ENCODE assay signal across 8 mouse cellular contexts in genomic region chr13:55486029-55486794, GRCm38 (mm10). TPM values are rescaled to one million over a fixed set of nuclear protein-coding genes. Genes with fewer than 3 reads are reported as not detected.
DNase-seq lines count a peak whose midpoint lies in the region; ATAC-seq and TF ChIP-seq lines count a peak whose summit lies in the region.

No protein-coding gene starts in this region.

- peaks cover 19% of the 10 kb centered on the region for H3K36me3 ChIP-seq in kidney, embryonic 15.5 days
- H3K36me3 ChIP-seq in heart, embryonic 14.5 days (ENCODE audit: control insufficient read depth, insufficient read depth, low read length), result peaks cover 17% of the 10 kb centered on the region
- no peaks in the 10 kb centered on the region for H3K36me3 ChIP-seq in liver, embryonic 14.5 days (replicated peaks; ENCODE audit: control insufficient read depth, insufficient read depth, low read depth)

- DNase-seq in kidney, adult 11 months, result no peak
- DNase-seq in brain, embryonic 14.5 days (ENCODE audit: low read depth), result no peak
- DNase-seq in liver, embryonic 14.5 days (ENCODE audit: low read depth in 3 of 3, low spot score in 3 of 3), result no peak
- DNase-seq in cerebellum, adult 11 months, result no peak
- DNase-seq in spleen, postnatal 14 days (ENCODE audit: low spot score in 2 of 2), result no peak

- H3K4me1 ChIP-seq in kidney, embryonic 15.5 days, result peaks cover 55% of the 10 kb centered on the region
- peaks cover 25 to 46% of the 10 kb centered on the region in 2 experiments; a peak in 3 of 4 replicates for H3K4me1 ChIP-seq in heart, embryonic 14.5 days (ENCODE audit: control insufficient read depth in 2 of 2, insufficient read depth in 2 of 2, low read length in 2 of 2)
- no peaks in the 10 kb centered on the region; a peak in 1 of 4 replicates for H3K4me1 ChIP-seq in liver, embryonic 14.5 days (replicated peaks; ENCODE audit: control insufficient read depth in 2 of 2, insufficient read depth in 2 of 2, low read length in 1 of 2)

- H3K9me3 ChIP-seq in kidney, embryonic 15.5 days (replicated peaks), result no peaks in the 10 kb centered on the region
- H3K9me3 ChIP-seq in heart, embryonic 14.5 days (ENCODE audit: control insufficient read depth, low read length), result no peaks in the 10 kb centered on the region
- no peaks in the 10 kb centered on the region for H3K9me3 ChIP-seq in liver, embryonic 14.5 days (ENCODE audit: control insufficient read depth, low read length)

- peak overlapping the region; percentile 68 for H3K4me3 ChIP-seq in kidney, embryonic 15.5 days (replicated peaks)
- H3K4me3 ChIP-seq in heart, embryonic 14.5 days (ENCODE audit: control insufficient read depth in 1 of 2, insufficient read depth in 1 of 2, low read depth in 1 of 2, low read length in 2 of 2), result peak overlapping the region; percentile 84 to 85
- no peak overlapping the region for H3K4me3 ChIP-seq in liver, embryonic 14.5 days (ENCODE audit: insufficient read depth in 1 of 2, low read depth in 2 of 2, low read length in 2 of 2)

- TF ChIP-seq POLR2A in brain, embryonic 14.5 days (IDR thresholded peaks at IDR 0.05; ENCODE audit: borderline replicate concordance, extremely low read depth, insufficient read depth, insufficient read length, poor library complexity, severe bottlenecking), result no peak

- H3K4me2 ChIP-seq in kidney, embryonic 15.5 days, result peak overlapping the region; percentile 91
- H3K4me2 ChIP-seq in heart, embryonic 14.5 days (ENCODE audit: low read length), result peak overlapping the region; percentile 89
- H3K4me2 ChIP-seq in liver, embryonic 14.5 days (ENCODE audit: low read depth), result peak overlapping the region; percentile 61; the same call in 1 of the 2 replicates

- 25% methylated on average over 14 of the region's 14 CpGs for WGBS in kidney, embryonic 15.5 days
- 47% methylated on average over 14 of the region's 14 CpGs for WGBS in heart, embryonic 14.5 days
- 54% methylated on average over 14 of the region's 14 CpGs for WGBS in liver, embryonic 14.5 days (ENCODE audit: insufficient replicate concordance)

- peak overlapping the region; percentile 87; the same call in 1 of the 2 replicates for H3K27ac ChIP-seq in kidney, embryonic 15.5 days
- 0 out of 4 replicates have a peak overlapping the region, but pooled peaks of 1 of the 2 experiments have one; percentile 14 for H3K27ac ChIP-seq in heart, embryonic 14.5 days (replicated peaks in 1 of 2; ENCODE audit: control insufficient read depth in 1 of 2, insufficient read depth in 1 of 2, low read depth in 2 of 2, low read length in 2 of 2)
- no peak overlapping the region for H3K27ac ChIP-seq in liver, embryonic 14.5 days

- no peak for TF ChIP-seq EP300 in liver, embryonic 14.5 days (IDR thresholded peaks at IDR 0.05; ENCODE audit: low read depth)

- peak; percentile 13; the same call in 1 of the 2 replicates for TF ChIP-seq CTCF in brain, embryonic 14.5 days (IDR thresholded peaks at IDR 0.05; ENCODE audit: borderline replicate concordance, extremely low read depth, insufficient read depth, insufficient read length)
- no peak for TF ChIP-seq CTCF in liver, embryonic 14.5 days (IDR thresholded peaks at IDR 0.05; ENCODE audit: low read depth)

- H3K9ac ChIP-seq in kidney, embryonic 15.5 days, result peak overlapping the region; percentile 91
- peak overlapping the region; percentile 95 for H3K9ac ChIP-seq in heart, embryonic 14.5 days (ENCODE audit: low read length)
- no peak overlapping the region for H3K9ac ChIP-seq in liver, embryonic 14.5 days (replicated peaks)

- no peaks in the 10 kb centered on the region for H3K27me3 ChIP-seq in kidney, embryonic 15.5 days
- H3K27me3 ChIP-seq in heart, embryonic 14.5 days (ENCODE audit: control insufficient read depth, insufficient read depth, low read length), result peaks cover 72% of the 10 kb centered on the region
- H3K27me3 ChIP-seq in liver, embryonic 14.5 days (ENCODE audit: control insufficient read depth, insufficient read depth, low read length), result peaks cover 51% of the 10 kb centered on the region

- ATAC-seq in kidney, embryonic 15.5 days (replicated peaks; ENCODE audit: low FRiP score), result no peak
- no peak for ATAC-seq in heart, embryonic 14.5 days (ENCODE audit: insufficient number of reproducible peaks, insufficient read depth, low FRiP score, low read depth)
- no peak for ATAC-seq in liver, embryonic 14.5 days (ENCODE audit: insufficient read depth)
- ATAC-seq in CD4-positive, CD25-positive, alpha-beta regulatory T cell, adult 4 months, result no peak

RNA-seq across cellular contexts. Expression of gene Dbn1, which starts 1.7 kb away (rescaled TPM):
- 168 and 193 TPM in 2 replicates for polyA plus RNA-seq in kidney, embryonic 15.5 days (2015; fragmentation: Nextera tagmentation; extraction: Ambion mirVana)
- polyA plus RNA-seq in brain, embryonic 14.5 days (2012; rRNA removed), result 809 and 867 TPM in 2 replicates
- 51.8 and 53.5 TPM in 2 replicates for polyA plus RNA-seq in heart, embryonic 14.5 days (2014; fragmentation: Nextera tagmentation; extraction: Ambion mirVana)
- 5.1 and 5.3 TPM in 2 replicates for polyA plus RNA-seq in liver, embryonic 14.5 days (2012; rRNA removed)
- 3.7 and 4.1 TPM in 2 replicates for polyA plus RNA-seq in liver, embryonic 14.5 days (2014; fragmentation: Nextera tagmentation; extraction: Ambion mirVana)
- polyA plus RNA-seq in CD4-positive, CD25-positive, alpha-beta regulatory T cell, adult 4 months (2017; shearing (Covaris generic)), result not detected

RNA-seq across cellular contexts. Expression of gene Prr7, which starts 22.1 kb away (rescaled TPM):
- polyA plus RNA-seq in kidney, embryonic 15.5 days (2015; fragmentation: Nextera tagmentation; extraction: Ambion mirVana), result 0.70 and 0.75 TPM in 2 replicates
- polyA plus RNA-seq in brain, embryonic 14.5 days (2012; rRNA removed), result 75.5 and 77.4 TPM in 2 replicates
- 0.24 and 0.30 TPM in 2 replicates for polyA plus RNA-seq in heart, embryonic 14.5 days (2014; fragmentation: Nextera tagmentation; extraction: Ambion mirVana)
- 0.32 and 0.62 TPM in 2 replicates for polyA plus RNA-seq in liver, embryonic 14.5 days (2012; rRNA removed)
- polyA plus RNA-seq in liver, embryonic 14.5 days (2014; fragmentation: Nextera tagmentation; extraction: Ambion mirVana), result 0.14 TPM in 1 of 2 replicates, not detected in the other
- not detected for polyA plus RNA-seq in CD4-positive, CD25-positive, alpha-beta regulatory T cell, adult 4 months (2017; shearing (Covaris generic))

RNA-seq across cellular contexts. Expression of gene Pdlim7, which starts 27.3 kb away (rescaled TPM):
- polyA plus RNA-seq in kidney, embryonic 15.5 days (2015; fragmentation: Nextera tagmentation; extraction: Ambion mirVana), result 141 and 169 TPM in 2 replicates
- 118 and 126 TPM in 2 replicates for polyA plus RNA-seq in brain, embryonic 14.5 days (2012; rRNA removed)
- polyA plus RNA-seq in heart, embryonic 14.5 days (2014; fragmentation: Nextera tagmentation; extraction: Ambion mirVana), result 329 and 370 TPM in 2 replicates
- 11.5 and 13.7 TPM in 2 replicates for polyA plus RNA-seq in liver, embryonic 14.5 days (2012; rRNA removed)
- 15.3 and 18.6 TPM in 2 replicates for polyA plus RNA-seq in liver, embryonic 14.5 days (2014; fragmentation: Nextera tagmentation; extraction: Ambion mirVana)
- 10 to 100 TPM in 1 of 2 experiments, 1 to 10 TPM in 1; 6.3 to 14.6 TPM for polyA plus RNA-seq in CD4-positive, CD25-positive, alpha-beta regulatory T cell, adult 4 months (2017; shearing (Covaris generic))

RNA-seq across cellular contexts. Expression of gene Grk6, which starts 41.3 kb away (rescaled TPM):
- 41.6 and 45.9 TPM in 2 replicates for polyA plus RNA-seq in kidney, embryonic 15.5 days (2015; fragmentation: Nextera tagmentation; extraction: Ambion mirVana)
- polyA plus RNA-seq in brain, embryonic 14.5 days (2012; rRNA removed), result 79.6 and 92.1 TPM in 2 replicates
- polyA plus RNA-seq in heart, embryonic 14.5 days (2014; fragmentation: Nextera tagmentation; extraction: Ambion mirVana), result 20.6 and 23.6 TPM in 2 replicates
- polyA plus RNA-seq in liver, embryonic 14.5 days (2012; rRNA removed), result 21.0 and 26.1 TPM in 2 replicates
- polyA plus RNA-seq in liver, embryonic 14.5 days (2014; fragmentation: Nextera tagmentation; extraction: Ambion mirVana), result 22.6 and 25.7 TPM in 2 replicates
- polyA plus RNA-seq in CD4-positive, CD25-positive, alpha-beta regulatory T cell, adult 4 months (2017; shearing (Covaris generic)), result 10 to 100 TPM; 26.4 to 36.7 TPM

RNA-seq across cellular contexts. Expression of gene Dok3, which starts 42.9 kb away (rescaled TPM):
- polyA plus RNA-seq in kidney, embryonic 15.5 days (2015; fragmentation: Nextera tagmentation; extraction: Ambion mirVana), result 2.9 and 3.0 TPM in 2 replicates
- polyA plus RNA-seq in brain, embryonic 14.5 days (2012; rRNA removed), result 15.9 and 20.0 TPM in 2 replicates
- 1.3 and 1.4 TPM in 2 replicates for polyA plus RNA-seq in heart, embryonic 14.5 days (2014; fragmentation: Nextera tagmentation; extraction: Ambion mirVana)
- 4.7 and 4.8 TPM in 2 replicates for polyA plus RNA-seq in liver, embryonic 14.5 days (2012; rRNA removed)
- 2.9 and 3.0 TPM in 2 replicates for polyA plus RNA-seq in liver, embryonic 14.5 days (2014; fragmentation: Nextera tagmentation; extraction: Ambion mirVana)
- polyA plus RNA-seq in CD4-positive, CD25-positive, alpha-beta regulatory T cell, adult 4 months (2017; shearing (Covaris generic)), result 1 to 10 TPM in 1 of 2 experiments, under 1 TPM in 1; 0.35 to 1.0 TPM

Comparison
In these comparisons a context has a peak if more than half of its experiments do, and no peak if none do; other contexts are left out.
1. H3K4me3 ChIP-seq: peak in kidney, embryonic 15.5 days (single experiment) and heart, embryonic 14.5 days (2 of 2); none in liver, embryonic 14.5 days (0 of 2).
2. RNA of gene Dbn1, which starts 1.7 kb away (polyA plus RNA-seq): 809 to 867 TPM in brain, embryonic 14.5 days, 168 to 193 TPM in kidney, embryonic 15.5 days, 51.8 to 53.5 TPM in heart, embryonic 14.5 days and 3.7 to 5.3 TPM in liver, embryonic 14.5 days; not detected in CD4-positive, CD25-positive, alpha-beta regulatory T cell, adult 4 months; every median in the first group is over 4 times any median in the second.
3. RNA of gene Prr7, which starts 22.1 kb away (polyA plus RNA-seq): 75.5 to 77.4 TPM in brain, embryonic 14.5 days; 0.70 to 0.75 TPM in kidney, embryonic 15.5 days, 0.14 to 0.62 TPM in liver, embryonic 14.5 days, 0.24 to 0.30 TPM in heart, embryonic 14.5 days and not detected in CD4-positive, CD25-positive, alpha-beta regulatory T cell, adult 4 months; every median in the first group is over 10 times any median in the second.
4. Peak in every context shown above with its lines, with median percentiles within 50 percentile points of each other: H3K4me2 ChIP-seq.